Mouse (Mus musculus): ENCODE data around the gene Gm45717.
A peak's percentile ranks its signal among the peaks of the same experiment; 100 is the strongest.

Gm45717 gene

GRCm38 (mm10) chr7:140905642-140906081, 50.1 kb downstream of the Gm45717 start:
- no peak for DNase-seq (ENCODE audit: low spot score in 2 of 2)

- peak; percentile 76 to 86 for DNase-seq (ENCODE audit: low spot score in 2 of 2)
Measured at GRCm38 (mm10) chr7:140903212-140903611, 52.5 kb downstream of the Gm45717 start.

- DNase-seq (ENCODE audit: low spot score in 2 of 2): no peak
Measured at GRCm38 (mm10) chr7:140902036-140902875, 53.5 kb downstream of the Gm45717 start.

GRCm38 (mm10) chr7:140900220-140900619, 55.5 kb downstream of the Gm45717 start, which contains the start of gene Cox8b:
TSS of gene Cox8b (minus strand) at chr7:140900446.
- DNase-seq (ENCODE audit: low spot score in 2 of 2): no peak
